Mouse (Mus musculus): ENCODE measurements around the gene Zfp872.
"Not testable (repeated sequence)": the region's sequence is repeated elsewhere in the genome, so short reads cannot be mapped to it uniquely, and the experiment has no call there.

Zfp872 gene

DNA sequence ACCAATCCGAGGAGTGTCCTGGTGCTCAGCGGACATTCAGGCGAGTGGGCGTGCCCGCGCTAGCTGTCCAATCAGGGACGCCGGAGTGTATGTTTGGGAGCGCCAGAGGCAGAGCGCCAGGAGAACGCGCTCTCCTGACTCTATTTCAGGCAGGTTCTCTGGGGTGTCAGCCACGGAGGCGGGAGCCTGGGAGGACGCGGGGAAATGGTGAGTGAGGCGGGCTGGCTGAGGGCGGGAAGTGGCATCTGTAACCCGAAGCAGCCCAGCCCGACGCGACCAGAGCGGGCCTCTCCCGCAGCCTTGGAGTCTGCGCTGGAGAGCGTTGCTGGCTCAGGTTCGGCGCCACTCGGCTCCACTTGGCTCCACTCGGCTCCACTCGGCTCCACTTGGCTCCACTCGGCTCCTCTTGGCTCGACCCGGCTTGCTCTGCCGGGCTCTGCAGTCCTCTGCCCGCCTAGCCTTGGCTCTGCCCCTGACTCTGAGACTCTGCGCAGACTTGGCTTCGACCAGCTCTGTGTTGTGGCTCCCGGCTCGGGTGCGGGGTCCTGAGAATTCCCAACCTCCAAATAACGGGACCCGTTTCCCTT, at the start of gene Zfp872:
Zfp872 (plus strand) TSS at position 66 of the 587 bp plus-strand sequence.
- peak; percentile 60 for DNase-seq (ENCODE audit: low spot score)

DNA sequence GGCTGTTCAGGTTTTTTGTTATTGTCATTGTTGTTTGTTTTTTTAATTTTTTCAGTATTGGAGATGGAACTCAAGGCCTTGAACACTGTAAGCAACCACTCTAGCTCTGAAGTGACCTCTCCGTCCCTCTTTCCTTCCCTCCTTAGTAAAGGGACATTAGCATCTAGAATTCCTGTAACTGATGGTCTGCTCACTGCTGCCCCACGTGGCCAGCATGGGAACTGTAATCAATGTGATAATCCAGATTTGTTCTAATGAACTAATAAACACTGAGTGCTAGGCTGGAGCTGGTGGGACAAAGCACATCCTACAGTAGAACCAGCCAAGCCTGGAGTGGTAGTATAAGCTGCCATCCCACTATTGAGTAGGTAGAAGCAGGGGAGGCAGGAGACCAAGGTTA, 49.4 kb upstream of the Zfp872 start:
- no peak for DNase-seq (ENCODE audit: low spot score)

DNA sequence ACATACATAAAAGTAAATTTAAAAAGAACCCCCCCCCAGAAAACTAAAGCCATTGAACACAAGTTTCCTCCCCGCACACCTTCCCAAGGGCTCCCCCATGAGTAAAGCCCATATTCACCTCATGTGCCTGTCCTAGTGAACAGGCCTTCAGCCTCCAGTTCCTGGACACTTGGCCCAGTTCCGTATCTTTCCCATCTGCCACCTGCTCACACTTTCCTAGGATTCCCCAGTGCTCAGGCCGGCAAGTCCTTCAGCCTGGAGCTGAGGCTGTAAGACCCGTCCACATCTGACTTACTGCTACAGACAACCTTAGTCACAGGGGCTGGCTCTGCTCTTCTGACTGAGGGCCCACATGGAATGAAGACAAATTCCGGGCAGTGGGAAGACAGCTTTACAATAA, 48.1 kb upstream of the Zfp872 start:
- DNase-seq (ENCODE audit: low spot score): no peak

DNA sequence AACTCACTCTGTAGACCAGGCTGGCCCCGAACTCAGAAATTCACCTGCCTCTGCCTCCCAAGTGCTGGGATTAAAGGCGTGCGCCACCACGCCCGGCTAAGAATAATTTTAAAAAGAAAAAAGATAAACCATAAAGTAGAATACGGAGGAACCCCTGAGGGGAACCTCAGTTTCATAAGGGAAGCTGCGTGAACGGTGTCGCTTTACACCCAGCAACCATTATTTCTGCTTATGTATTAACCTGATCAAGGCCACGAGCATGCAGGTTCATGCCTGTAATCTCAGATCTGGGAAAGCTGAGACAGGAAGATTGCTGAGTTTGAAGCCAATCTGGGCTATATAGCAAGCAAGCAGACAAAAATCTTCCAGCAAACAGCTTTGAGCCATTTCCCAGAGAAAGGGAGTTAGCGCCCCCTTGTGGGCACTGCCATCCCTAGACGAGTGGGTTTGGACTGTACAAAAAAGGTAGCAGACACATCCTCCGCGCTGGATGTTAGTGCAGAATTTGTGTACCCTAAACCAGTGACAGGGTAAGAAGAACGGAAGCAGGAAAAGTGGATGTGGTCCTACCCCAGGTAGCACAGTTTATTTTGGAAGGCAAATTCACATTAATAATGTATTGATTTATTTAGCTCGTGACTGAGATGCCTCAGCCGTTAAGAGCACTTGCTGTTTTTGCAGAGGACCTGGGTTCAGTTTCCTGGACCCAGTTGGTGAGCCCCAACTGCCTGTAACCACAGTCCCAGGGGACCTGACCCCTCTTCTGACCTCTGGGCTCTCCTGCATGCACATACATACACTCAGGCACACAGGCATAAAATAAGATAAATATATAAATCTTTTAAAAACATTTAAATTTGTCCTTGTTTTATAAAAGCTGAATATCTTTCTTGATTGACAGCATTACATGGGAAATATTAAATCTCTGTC, 44.5 kb upstream of the Zfp872 start:
- peak; percentile 83 for DNase-seq (ENCODE audit: low spot score)

DNA sequence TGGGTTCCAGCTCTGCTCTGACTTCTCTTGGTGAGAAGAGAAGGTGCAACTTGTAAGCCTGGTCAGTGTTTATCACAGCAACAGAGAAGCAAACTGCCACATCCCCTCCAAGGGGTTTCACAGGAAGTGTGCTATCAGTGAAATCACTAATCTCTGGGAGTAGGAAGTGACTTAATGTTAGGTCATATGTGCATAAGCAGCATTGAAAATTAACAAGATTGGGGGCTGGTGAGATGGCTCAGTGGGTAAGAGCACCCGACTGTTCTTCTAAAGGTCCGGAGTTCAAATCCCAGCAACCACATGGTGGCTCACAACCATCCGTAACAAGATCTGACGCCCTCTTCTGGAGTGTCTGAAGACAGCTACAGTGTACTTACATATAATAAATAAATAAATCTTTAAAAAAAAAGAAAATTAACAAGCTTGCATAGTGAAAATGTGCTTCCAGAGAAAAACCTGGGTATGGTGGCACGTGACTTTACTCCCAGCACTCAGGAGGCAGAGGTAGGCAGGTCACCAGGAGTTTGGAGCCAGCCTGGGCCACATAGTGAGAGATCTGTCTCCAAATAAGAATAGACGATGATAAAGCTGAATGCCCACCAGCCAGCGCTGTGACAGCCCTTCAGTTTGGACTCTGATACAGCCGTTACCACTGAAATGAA, 43.5 kb upstream of the Zfp872 start:
- no peak for DNase-seq (ENCODE audit: low spot score)

DNA sequence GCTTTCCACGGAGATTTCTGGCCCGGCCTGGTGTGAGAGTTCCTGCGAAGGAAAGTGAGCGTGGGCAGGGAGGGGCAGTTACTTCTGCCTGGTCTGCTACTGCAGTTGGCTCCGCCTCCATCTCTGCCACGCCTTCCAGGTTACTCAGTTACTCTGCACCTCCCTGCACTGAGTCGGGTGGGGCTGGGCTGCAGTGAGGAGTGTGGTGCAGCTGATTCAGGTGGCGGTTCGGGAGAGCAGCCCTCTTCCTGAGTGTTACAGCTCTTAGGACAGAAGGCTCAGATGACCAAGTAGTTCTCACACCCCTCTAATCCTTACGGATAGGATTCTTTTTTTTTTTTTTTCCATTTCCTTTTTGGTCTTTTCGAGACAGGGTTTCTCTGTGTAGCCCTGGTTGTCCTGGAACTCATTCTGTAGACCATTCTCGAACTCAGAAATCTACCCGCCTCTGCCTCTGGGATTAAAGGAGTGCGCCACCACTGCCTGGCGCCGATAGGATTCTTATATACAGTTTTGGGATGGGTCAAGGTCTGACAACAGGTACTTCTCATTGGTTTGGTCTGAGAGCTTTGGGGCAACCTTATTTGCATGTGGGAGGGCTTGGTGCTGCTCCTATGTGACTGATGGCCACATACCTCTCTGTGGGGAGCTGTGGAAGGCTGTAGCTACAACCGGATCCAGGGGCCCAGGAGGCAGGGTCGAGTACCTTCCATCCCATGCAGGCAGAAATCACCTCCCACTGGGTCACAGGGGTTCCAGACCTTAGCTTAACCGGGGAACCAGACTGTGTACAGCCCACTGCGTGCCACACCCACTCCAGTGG, 38.3 kb upstream of the Zfp872 start:
- DNase-seq (ENCODE audit: low spot score): no peak

DNA sequence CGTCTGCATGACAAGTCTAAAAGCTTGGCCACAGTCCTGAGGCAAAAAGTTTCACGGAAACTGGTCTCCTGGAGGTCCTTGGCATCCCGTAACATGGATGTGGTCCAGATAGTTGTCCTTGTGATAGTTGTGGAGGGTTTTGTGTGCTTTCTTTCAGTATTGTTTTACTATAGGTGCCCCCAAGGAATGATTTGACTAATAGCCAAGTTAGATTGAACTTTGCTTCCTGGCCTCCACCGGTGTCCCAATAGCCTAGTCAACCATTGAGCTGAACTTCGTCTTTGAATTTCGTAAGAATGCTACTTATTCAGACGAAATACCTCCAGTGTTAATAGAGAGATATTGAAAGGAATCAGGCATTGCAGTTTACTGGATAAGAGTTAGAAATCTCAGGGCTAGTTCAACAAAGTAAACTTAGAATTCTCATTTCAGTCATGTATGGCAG, 37.6 kb upstream of the Zfp872 start:
- DNase-seq (ENCODE audit: low spot score): not testable (repeated sequence)

DNA sequence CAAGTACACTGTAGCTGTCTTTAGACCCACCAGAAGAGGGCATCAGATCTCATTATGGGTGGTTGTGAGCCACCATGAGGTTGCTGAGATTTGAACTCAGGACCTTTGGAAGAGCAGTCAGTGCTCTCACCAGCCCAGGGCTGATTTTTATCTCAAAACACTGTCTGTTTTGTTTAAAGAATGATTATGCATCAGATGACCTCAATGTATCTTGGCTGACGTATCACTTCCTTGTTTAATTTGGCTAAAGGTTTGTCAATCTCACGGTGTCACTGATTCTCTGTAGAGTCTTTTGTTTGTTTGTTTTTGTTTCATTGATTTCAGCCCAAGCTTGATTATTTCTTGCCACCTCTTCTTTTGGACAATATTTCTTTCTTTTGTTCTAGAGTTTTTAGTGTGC, 36.9 kb upstream of the Zfp872 start:
- no peak for DNase-seq (ENCODE audit: low spot score)

DNA sequence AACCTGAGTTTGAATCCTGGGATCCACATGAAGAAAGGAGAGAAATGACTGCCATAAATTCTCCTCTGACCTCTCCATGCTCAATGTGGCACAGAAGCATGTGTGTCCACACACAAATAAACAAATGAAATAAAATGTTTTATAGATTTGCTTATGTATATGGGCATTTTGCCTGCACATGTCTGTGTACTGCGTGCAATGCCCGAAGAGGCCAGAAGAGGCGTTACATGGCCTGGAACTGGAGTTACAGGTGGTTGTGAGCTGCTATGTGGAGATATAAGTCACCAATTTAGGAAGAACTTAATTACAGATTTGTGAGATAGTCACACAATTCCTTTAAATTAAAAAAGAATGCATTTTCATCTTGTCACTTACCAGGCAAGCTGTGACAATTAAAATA, 34.1 kb upstream of the Zfp872 start:
- no peak for DNase-seq (ENCODE audit: low spot score)

DNA sequence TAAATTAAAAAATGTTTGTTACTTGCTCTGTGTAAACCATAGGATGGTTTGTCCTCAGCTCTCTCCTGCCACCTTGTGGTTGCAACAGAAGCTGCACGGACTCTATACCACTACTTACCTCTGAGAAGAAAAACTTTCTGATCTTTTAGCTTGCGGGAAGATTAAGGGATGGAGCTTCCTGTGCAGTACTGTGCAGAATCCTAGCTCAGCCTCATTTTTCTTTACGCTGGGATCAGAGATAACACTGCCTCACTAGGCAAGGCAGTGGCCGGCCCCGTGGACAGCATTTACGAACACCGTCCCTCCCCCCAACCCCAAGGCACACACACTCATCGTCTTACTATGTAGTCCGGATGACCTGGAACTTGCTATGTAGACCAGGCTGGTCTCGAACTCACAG, 32.3 kb upstream of the Zfp872 start:
- DNase-seq (ENCODE audit: low spot score): peak; percentile 32

DNA sequence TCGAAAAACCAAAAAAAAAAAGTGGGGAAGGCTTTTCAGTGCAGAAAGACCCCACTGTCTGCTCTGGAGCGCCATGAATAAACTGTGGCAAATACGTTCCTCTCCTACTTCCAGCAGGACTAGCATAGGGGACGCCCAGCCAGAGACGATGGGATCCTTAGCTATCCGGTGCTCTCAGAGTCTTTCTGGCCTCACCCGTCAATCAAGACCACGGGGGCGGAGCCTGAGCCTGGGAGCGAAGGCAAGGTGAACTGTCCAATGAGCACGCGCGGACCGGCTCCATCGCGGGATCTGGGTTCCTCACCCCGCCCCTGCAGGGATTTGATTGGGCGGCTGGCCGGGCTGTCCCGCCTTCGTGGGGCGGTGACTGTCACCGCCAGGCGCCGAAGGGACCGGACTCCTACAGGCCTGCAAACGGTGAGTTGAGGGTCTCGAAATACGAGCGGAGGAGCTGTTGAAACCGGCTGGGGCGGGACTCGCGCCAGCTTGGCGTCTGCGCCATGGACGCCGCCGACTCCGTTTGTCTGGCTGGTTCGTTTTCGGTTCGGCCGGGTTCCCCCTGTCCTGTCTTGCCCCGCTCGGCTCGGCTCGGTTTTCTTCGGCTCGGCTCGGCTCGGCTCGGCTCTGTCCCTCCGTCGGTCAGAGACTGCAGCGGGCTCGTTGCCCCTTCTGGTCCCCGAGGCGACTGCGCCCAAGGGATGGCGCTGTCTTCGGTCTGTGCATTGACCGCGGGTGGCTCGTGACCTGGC, 31.2 kb upstream of the Zfp872 start, which contains the start of gene Pigyl:
Pigyl (plus strand) TSS at position 350 of the 749 bp plus-strand sequence.
- peak; percentile 98 for DNase-seq (ENCODE audit: low spot score)

DNA sequence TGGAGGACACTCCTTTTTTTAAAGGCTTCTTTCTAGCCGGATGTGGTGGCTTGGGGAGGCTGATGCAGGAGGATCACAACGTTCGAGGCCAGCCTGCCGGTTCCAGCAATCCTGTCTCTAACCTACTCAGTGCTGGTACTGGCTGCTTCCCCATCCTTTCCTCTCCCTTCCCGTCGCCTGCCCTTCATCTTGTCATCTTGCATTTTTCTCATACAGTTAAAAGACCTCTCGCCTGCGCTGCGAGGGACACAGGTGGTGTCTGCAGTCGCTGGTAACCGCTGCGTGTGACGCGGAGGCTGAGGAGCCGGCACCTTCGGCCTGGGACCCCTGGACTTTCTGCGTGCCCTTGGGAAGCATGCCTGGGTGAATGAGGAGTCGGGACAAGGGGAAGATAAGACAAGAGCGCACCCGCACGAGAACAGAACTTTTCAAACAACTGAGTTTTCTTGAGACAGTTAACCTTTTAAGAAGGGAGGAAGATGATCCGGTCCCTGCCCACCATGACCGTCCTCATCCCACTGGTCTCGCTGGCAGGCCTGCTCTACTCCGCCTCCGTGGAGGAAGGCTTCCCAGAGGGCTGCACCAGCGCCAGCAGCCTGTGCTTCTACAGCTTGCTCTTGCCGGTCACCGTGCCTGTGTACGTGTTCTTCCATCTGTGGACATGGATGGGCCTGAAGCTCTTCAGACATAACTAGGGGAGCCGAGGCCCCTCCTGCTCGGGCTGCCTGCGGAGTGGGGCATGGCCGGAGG, 30.2 kb upstream of the Zfp872 start:
- no peak for DNase-seq (ENCODE audit: low spot score)

DNA sequence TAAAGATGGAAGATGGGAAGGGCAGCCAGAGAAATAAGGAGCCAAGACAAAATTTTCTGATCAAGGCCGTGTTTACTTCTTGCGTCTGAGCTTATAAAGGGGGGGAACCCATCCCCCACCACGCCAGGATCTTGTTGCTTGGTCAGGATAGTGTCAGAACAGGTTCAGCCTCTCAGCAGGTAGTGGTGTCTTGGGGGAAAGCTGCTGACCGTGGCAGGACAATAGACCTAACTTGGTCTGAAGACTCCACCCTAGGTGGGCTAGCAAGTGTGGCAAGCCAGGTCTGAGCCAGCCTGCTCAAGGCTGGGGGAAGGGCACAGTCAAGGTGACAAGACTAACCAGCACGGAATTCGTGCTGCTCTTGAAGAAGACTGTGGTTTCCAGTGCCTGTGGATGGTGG, 26.6 kb upstream of the Zfp872 start:
- no peak for DNase-seq (ENCODE audit: low spot score)

DNA sequence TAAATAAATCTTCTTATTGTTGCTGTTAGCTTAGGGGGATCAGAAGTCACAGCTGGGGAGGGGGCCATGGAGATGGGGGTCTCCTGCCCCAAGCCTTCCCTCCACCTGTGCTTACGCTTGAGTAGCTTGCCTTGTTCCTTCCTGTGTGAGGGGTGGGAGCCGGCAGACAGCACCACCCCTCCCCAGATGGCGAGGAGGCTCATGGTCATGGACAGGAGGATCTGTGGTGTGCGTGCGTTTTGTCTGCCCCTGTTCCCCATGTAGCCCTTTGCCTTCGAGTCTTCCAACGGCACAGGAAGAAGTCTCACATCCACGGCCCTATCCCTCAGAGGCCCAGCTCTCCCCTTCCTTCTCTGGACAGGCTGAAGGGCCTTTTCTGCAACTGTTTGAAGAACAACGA, 25.6 kb upstream of the Zfp872 start:
- DNase-seq (ENCODE audit: low spot score): no peak

DNA sequence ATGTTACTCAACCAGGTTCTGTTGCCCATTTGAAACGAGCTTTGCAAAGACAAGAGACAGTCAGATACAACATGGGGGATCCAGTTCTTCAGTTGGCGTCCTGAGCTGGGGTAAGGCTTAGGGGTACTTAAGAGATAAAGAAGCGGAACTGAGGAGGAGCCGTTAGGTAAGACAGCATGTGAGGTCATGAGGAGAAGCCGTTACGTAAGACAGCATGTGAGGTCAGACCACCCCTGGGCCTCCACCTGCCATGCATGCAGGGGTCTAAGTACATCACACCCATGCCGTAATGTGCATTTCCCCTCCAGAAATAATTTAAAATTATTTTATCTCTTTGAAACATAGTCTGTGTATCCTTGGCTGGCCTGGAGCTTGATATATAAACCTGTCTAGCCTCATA, 25.0 kb upstream of the Zfp872 start:
- DNase-seq (ENCODE audit: low spot score): no peak

DNA sequence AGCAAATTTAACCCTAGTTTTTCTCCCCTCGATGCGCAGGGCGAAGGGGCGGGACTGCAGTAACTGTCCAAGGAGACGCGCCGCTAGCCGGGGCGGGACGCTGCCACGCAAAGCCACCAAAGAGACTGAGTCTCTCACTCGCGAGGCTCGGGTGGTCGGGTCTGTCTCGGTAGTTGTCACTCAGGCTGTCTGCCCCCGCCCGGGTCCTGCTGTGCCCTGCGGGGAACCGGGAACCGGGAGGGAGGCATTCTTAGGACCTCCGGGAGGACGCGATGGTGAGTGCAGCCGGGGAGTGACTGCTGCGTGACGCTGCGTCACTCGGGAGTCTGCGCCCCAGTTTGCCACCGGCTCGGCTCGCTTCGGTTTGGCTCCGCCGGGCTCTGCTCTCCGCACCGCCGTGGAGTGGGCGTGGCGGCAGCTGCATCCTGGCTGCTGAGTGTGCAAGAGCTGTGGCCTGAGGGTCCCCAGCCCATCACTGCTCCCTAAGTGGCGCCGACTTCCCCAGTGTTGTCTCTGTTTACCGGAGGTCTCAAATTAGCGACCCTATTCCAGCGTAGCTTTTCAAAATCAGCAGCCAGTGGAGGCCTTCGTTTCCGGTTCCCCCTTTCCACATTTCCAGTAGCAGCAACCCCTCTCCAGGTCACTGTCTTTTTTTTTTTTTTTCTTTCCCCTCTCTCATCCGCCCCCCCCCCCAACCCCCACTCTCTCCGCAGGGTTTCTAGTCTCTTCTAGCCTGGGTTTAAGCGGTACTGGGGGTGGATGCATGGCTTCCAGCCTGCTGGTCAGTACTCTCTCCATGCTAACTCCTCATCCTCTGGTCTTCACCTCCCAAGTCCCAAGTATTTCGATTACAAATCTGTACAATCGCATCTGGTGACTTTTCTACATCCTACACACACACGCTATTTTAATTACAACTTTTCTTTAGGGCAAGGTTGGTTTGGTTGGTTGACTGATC, 22.9 kb upstream of the Zfp872 start:
- peak; percentile 40 for DNase-seq (ENCODE audit: low spot score)

DNA sequence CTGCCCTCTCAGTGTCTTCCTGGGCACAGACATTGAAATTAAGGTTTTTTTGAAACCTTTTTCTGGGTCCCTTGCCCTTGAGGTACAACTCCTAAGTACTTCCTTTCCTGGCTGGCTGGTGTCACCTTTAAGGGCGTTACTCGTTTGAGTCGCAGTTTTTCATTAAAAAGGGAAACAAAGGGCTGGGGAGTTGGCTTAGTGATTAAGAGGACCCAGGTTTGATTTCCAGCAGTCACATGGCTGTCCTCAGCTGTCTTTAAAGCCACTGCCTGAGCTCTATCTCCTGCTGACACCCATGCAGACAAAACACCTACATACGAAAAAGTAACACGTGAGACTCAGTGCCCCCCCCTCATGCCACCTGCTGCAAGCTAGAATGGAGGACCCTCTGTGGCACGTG, 21.9 kb upstream of the Zfp872 start:
- no peak for DNase-seq (ENCODE audit: low spot score)

DNA sequence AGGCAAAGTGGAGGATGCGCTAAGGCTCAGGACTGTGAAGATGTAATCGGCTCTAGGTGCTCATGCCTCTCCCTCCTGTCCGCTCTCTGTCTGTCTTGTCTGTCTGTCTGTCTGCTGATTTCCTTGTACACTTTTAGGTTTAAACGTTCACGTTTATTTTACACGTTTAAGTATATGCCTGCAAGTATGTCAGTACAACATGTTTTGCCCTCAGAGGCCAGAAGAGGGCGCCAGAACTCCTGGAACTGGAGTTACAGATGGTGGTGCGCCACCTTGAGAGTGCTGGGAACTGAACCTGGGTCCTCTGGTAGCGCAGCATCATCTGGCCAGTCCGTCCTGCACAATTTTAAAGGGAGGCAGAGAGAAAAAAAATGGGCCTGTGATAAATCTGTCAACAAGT, 21.2 kb upstream of the Zfp872 start:
- no peak for DNase-seq (ENCODE audit: low spot score)

DNA sequence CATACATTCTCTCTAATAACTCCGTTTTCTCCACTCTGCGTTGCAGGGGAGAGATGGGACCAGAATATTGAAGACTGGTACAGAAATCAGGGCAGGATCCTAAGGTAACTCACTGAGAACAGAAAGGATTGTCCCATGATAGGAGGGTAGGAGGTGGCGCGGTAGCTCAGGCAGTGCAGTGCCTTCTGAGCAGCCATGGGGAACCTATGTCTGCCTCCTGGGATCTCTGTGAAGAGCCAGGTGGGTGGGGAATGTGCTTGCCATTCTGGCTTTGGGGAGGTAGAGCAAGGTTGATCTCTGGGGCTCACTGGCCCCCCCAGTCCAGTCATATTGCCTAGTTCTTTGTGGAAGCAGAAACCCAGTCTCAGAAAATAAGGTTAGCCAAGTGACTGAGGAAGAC, 20.1 kb upstream of the Zfp872 start:
- no peak for DNase-seq (ENCODE audit: low spot score)
